Mouse (Mus musculus) thymus, postnatal 36 days (tissue): ENCODE measurements around the gene Lgals2.

Experiments
- DNase-seq, 2 experiments: peaks; one replicate each; pipeline ENCODE4 v3.0.0; 2022; ENCODE audit warnings: mixed read lengths in 2 of 2

Gene Lgals2

DNA sequence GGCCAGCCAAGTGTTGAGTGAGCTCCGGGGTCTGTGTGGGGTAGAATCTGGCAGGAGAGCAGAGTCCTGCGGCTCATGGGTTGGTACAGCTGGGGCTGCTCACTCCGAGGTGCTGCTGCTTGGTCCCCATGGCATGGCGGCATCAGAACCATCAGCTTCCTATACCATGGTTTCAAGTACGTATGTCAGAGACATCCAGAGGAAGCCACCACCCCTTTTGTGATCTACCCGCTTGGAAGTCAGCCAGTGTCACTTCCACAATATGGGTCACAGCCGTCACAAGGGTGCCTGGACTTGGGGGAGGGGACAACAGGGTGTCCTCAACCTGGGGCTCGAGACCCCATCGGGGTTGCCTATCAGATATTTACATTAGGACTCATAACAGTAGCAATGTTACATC, 45.2 kb downstream of the Lgals2 start:
- DNase-seq, result peak; percentile 29 to 46

DNA sequence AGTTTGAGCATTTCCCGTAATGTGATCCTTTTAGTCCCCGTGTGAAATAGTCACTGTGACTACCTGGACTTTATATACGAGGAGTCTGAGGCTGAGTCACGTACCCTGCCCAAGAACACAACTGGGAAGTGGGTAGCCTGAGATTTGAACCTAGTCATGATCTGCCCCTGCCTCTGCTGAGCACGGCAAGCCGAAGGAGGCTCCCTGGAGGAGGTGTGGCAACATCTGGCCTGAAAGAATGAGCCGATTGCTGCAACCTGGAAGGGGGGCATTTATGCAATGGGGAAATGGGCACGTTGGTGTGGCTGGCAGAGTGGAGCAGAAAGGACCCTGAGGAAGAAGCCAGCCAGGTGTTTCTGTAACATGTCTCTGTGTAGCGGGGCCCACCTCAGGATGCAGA, 45.6 kb downstream of the Lgals2 start:
- DNase-seq, result no peak

- DNase-seq, result no peak
These were observed 46.3 kb downstream of the Lgals2 start for GRCm38 (mm10) chr15:78808980-78809379.

DNA sequence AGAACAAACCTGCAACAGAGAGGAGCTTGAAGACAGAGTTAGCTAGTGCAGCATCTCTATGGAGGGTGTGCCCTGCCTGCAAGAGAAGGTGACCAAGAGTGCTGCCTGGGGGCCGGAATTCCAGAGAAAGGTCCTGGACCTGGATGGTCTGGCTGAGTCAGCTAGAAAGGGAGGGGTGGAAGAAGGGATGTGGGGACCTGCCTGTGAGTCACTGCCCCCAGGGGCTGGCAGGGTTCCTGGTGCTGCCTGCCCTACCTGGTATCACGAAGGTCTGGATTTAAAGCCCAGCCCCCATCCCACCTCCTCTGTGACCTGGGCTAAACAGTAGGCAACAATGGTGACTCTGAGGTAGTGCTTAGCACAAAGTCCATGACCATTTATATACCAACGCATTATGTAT, 48.2 kb downstream of the Lgals2 start:
- no peak for DNase-seq

DNA sequence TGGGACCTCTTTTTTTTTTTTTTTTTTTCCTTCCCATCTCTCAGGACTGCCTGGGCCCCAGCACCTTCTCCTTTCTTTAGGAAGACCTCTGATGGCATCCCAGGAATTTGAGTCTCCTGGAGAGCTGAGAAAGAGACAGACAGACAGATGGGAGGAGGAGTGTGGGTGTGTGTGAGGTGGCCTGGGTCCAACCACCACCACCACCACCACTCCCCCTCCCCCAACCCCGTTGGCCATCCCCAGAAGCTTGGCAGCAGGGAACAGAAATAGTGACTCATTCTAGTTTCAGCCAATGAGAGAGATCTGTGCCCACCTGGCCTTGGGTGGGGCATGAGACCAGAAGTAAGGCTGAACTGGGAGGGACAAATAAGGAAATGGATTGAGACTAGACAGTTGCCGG, 48.7 kb downstream of the Lgals2 start:
- DNase-seq, result no peak

DNA sequence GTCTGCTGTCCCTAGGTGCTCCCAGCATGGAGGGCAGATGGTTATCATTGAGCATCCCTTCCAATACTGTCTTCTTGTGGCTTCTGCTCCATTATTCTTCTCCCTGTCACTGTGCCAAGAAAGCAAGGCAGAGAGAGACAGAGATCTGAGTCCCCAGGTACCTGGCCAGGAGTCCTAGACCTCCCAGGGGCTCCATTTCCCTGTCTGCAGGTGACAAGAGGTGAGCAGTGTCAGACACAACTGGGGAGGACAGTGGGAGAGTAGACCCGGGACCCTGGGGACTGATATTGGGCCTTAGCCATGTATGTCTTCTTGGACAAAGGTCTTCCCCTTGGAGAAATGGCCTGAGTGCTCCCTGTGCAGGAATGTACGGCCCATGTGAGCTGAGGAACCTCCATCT, 50.0 kb downstream of the Lgals2 start:
- no peak for DNase-seq

DNA sequence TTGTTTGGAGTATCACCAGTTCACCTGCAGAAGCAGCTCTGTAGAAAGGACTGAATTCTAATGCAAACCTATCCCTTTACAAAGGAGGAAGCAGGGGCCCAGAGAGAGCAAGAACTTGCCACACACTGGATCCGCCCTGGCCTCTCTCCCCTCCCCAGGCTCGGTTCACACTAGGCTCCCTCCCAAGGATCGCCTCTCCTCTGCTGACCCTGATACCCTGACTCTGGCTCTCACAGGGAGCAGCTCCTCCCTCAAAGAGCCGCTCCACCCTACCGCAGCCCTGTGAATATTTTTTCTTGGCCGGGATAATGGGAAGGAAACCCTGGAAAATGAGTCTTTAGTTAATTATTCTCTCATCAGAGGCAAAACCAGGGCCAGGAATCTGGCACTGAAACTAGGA, 51.0 kb downstream of the Lgals2 start:
- DNase-seq, result no peak

GRCm38 (mm10) chr15:78803499-78803900, 51.8 kb downstream of the Lgals2 start:
- DNase-seq, result no peak

GRCm38 (mm10) chr15:78802776-78803391, 52.4 kb downstream of the Lgals2 start, which contains the start of gene Card10:
Card10 (minus strand) TSS chr15:78803042.
- DNase-seq, result peak; percentile 49 to 58

DNA sequence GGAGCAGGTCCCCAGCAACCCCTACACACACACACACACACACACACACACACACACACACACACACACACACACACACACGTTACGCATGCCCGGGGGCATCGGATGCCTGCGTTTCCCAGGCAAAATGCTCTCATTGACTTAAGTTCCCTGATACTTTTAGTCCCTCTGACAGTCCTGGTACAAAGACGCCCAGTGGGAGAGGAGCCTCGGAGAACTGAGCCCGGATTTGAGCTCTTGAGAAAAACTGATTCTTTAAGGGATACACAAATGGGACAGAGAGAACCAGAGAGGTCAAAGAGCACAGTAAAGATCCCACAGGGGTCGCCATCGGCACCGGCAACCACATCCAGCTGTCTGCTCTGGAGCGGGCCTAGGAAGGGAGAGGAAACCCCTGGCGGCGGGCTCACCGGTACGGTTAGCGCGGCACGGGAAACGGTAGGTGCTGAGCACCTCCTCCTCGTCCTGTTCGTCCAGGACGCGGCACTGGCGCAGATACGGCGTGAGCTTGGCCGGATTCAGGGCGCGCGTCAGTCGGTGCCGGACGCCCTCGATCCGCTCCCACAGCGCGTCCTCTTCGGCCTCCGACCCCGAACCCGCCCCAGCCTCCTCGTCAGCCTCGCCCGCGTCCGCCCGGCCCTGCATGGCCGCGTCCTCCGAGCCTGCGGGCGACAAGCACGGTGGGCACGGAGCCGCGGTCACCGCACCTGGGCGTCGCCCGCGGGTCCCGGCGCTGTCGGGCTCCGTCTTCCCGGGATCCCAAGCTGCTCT, 53.2 kb downstream of the Lgals2 start:
- DNase-seq, result peak; percentile 42 to 59

DNA sequence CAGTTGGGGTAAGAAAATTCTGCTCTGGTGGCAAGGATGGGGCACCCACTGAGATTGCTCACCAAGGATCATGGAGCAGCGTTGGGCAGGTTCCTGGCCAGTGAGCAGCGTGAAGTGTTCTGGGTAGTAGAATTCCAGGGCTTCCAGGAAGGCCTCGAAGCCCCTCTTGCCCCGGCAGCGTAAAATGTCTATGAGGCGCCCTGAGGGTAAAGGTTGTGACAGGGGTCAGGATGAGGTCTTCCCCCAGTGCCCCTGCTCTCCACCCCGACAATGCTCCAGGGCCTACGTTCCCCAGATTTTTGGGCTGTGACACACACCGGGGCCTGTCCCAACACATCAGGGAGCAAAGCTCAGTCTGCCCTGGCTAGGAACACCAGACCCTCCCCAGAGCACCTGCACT, 53.8 kb downstream of the Lgals2 start:
- no peak for DNase-seq
